Mouse (Mus musculus) embryonic facial prominence, embryonic 12.5 days (tissue): ENCODE measurements around the gene Traf7. TPM values are rescaled to one million over a fixed set of nuclear protein-coding genes. Genes with fewer than 3 reads are reported as not detected.
A peak's percentile ranks its signal among the peaks of the same experiment; 100 is the strongest.

Experiments used
- ATAC-seq: fragments of 200-750 bp; cut with Nextera tagmentation; 2 replicates; pipeline ENCODE4 v1.8.0; 2017; ENCODE audit not compliant: insufficient number of reproducible peaks, insufficient read depth, low FRiP score, low TSS enrichment
- H3K27ac ChIP-seq: fragments of 300-500 bp; sonication (generic); 2 replicates; pipeline ENCODE4 v1.5.1; 2016; ENCODE audit warnings: mild to moderate bottlenecking
- H3K27me3 ChIP-seq: fragments of 300-500 bp; sonication (generic); 2 replicates; pipeline ENCODE4 v1.6.1; 2016; ENCODE audit warnings: mild to moderate bottlenecking, moderate library complexity
- H3K36me3 ChIP-seq: fragments of 300-500 bp; sonication (generic); 2 replicates; pipeline ENCODE4 v1.6.1; 2016; ENCODE audit warnings: mild to moderate bottlenecking
- H3K4me1 ChIP-seq: fragments of 300-500 bp; sonication (generic); 2 replicates; pipeline ENCODE4 v1.6.1; 2016
- H3K4me2 ChIP-seq: fragments of 300-500 bp; sonication (generic); replicated peaks from 2 replicates; pipeline ENCODE4 v1.6.1; 2016; ENCODE audit warnings: mild to moderate bottlenecking, moderate library complexity
- H3K4me3 ChIP-seq: fragments of 300-500 bp; sonication (generic); 2 replicates; pipeline ENCODE4 v1.5.1; 2016; ENCODE audit warnings: mild to moderate bottlenecking
- H3K9ac ChIP-seq: fragments of 300-500 bp; sonication (generic); 2 replicates; pipeline ENCODE4 v1.6.1; 2016; ENCODE audit warnings: mild to moderate bottlenecking, moderate library complexity
- H3K9me3 ChIP-seq: fragments of 300-500 bp; sonication (generic); 2 replicates; pipeline ENCODE4 v1.6.1; 2016; ENCODE audit warnings: mild to moderate bottlenecking, moderate library complexity
- WGBS: fragments of 180-500 bp; shearing (Covaris S2); methylation state at CpG from one replicate; pipeline ENCODE4 v1.1.7; 2016; 5-methylcytosine and 5-hydroxymethylcytosine counted together
- polyA plus RNA-seq: library from polyadenylated mRNA; unstranded; fragments of >200 nt; fragmentation: Nextera tagmentation; extraction: Ambion mirVana; gene quantifications from 2 replicates; pipeline ENCODE4 v1.2.1, GENCODE M21; 2016

Traf7 gene
- polyA plus RNA-seq, 1 experiment from 2014 or later = 98.5 TPM

- ATAC-seq = no peak
- H3K9ac ChIP-seq = no peak within 1 kb of the TSS; the same call in 1 of the 2 replicates
- H3K27me3 ChIP-seq = no peaks in the 10 kb centered on the region
- peak within 1 kb of the TSS; percentile 99; the same call in 1 of the 2 replicates for H3K4me2 ChIP-seq
- 63% methylated on average over 6 of the region's 6 CpGs for WGBS
- no peak within 1 kb of the TSS for H3K4me3 ChIP-seq
- H3K9me3 ChIP-seq = no peaks in the 10 kb centered on the region
- H3K4me1 ChIP-seq = peaks cover 34% of the 10 kb centered on the region
- H3K27ac ChIP-seq = 0 out of 2 replicates have a peak within 1 kb of the TSS, but pooled peaks have one; percentile 20
- H3K36me3 ChIP-seq = peaks cover 48% of the 10 kb centered on the region
Observed at GRCm38 (mm10) chr17:24473612-24474275, 54.0 kb downstream of the Traf7 start, which contains the start of gene Bricd5. Gene Bricd5, plus strand, starts transcription at chr17:24473884.

GRCm38 (mm10) chr17:24472512-24472911, 55.2 kb downstream of the Traf7 start:
- Histone ChIP-seq H3K4me1 (peaks cover 26% of the 10 kb centered on the region), H3K36me3 (peaks cover 48% of the 10 kb centered on the region), H3K4me3 (no peak overlapping the region), H3K9me3 (no peaks in the 10 kb centered on the region), H3K4me2 (peak overlapping the region; percentile 99), H3K27me3 (no peaks in the 10 kb centered on the region), H3K27ac (no peak overlapping the region), H3K9ac (no peak overlapping the region)
- no peak for ATAC-seq
- WGBS = 87% methylated on average over 4 of the region's 4 CpGs

- H3K4me3 ChIP-seq = peak overlapping the region; percentile 85
- 1% methylated on average over 68 of the region's 68 CpGs for WGBS
- H3K4me2 ChIP-seq = peak overlapping the region; percentile 99
- 0 out of 2 replicates have a peak, but pooled peaks have one; percentile 5 for ATAC-seq
- peaks cover 24% of the 10 kb centered on the region for H3K4me1 ChIP-seq
- H3K9ac ChIP-seq = peak overlapping the region; percentile 88
- H3K27ac ChIP-seq = peak overlapping the region; percentile 77
- H3K9me3 ChIP-seq = no peaks in the 10 kb centered on the region
- H3K36me3 ChIP-seq = peaks cover 34% of the 10 kb centered on the region
- H3K27me3 ChIP-seq = no peaks in the 10 kb centered on the region
Observed at GRCm38 (mm10) chr17:24470701-24471527, 56.8 kb downstream of the Traf7 start.

- Histone ChIP-seq H3K36me3 (peaks cover 25% of the 10 kb centered on the region), H3K4me1 (peaks cover 24% of the 10 kb centered on the region), H3K27ac (peak within 1 kb of the TSS; percentile 77), H3K4me2 (peak within 1 kb of the TSS; percentile 99), H3K27me3 (no peaks in the 10 kb centered on the region), H3K9me3 (no peaks in the 10 kb centered on the region), H3K4me3 (peak within 1 kb of the TSS; percentile 85), H3K9ac (peak within 1 kb of the TSS; percentile 88)
- ATAC-seq = peak; percentile 97
- under 1% methylated on average over 58 of the region's 75 CpGs for WGBS
Observed at GRCm38 (mm10) chr17:24469910-24470602, 57.7 kb downstream of the Traf7 start, which contains the start of the genes E4f1 and Pgp. Gene E4f1, minus strand, starts transcription at chr17:24470313. Gene Pgp, plus strand, starts transcription at chr17:24470392.

GRCm38 (mm10) chr17:24469336-24469909, 58.3 kb downstream of the Traf7 start:
- Histone ChIP-seq H3K4me3 (peak overlapping the region; percentile 85), H3K36me3 (peaks cover 19% of the 10 kb centered on the region), H3K27ac (peak overlapping the region; percentile 77), H3K9me3 (no peaks in the 10 kb centered on the region), H3K4me1 (peaks cover 24% of the 10 kb centered on the region), H3K9ac (peak overlapping the region; percentile 45), H3K4me2 (peak overlapping the region; percentile 99), H3K27me3 (no peaks in the 10 kb centered on the region)
- 0 out of 2 replicates have a peak, but pooled peaks have one; percentile 0 for ATAC-seq
- 18% methylated on average over 7 of the region's 7 CpGs for WGBS

GRCm38 (mm10) chr17:24468636-24469246, 59.0 kb downstream of the Traf7 start:
- peaks cover 12% of the 10 kb centered on the region; the same call in 1 of the 2 replicates for H3K36me3 ChIP-seq
- WGBS = 88% methylated on average over 5 of the region's 5 CpGs
- no peak for ATAC-seq

GRCm38 (mm10) chr17:24463374-24464133, 64.2 kb downstream of the Traf7 start:
- Histone ChIP-seq H3K27me3 (no peaks in the 10 kb centered on the region), H3K9me3 (no peaks in the 10 kb centered on the region), H3K4me3 (no peak overlapping the region), H3K4me1 (no peaks in the 10 kb centered on the region), H3K36me3 (no peaks in the 10 kb centered on the region), H3K9ac (no peak overlapping the region), H3K27ac (no peak overlapping the region), H3K4me2 (no peak overlapping the region)
- 56% methylated on average over 6 of the region's 6 CpGs for WGBS
- ATAC-seq = no peak

More at GRCm38 (mm10) chr17:24468636-24469246, 59.0 kb downstream of the Traf7 start:
- Histone ChIP-seq H3K4me3 (no peak overlapping the region), H3K9ac (no peak overlapping the region), H3K4me1 (peaks cover 24% of the 10 kb centered on the region), H3K9me3 (no peaks in the 10 kb centered on the region), H3K4me2 (no peak overlapping the region), H3K27me3 (no peaks in the 10 kb centered on the region), H3K27ac (no peak overlapping the region)

GRCm38 (mm10) chr17:24462932-24463331, 64.8 kb downstream of the Traf7 start:
- H3K4me2 ChIP-seq = no peak overlapping the region
- 75% methylated on average over 1 of the region's 1 CpGs for WGBS
- no peaks in the 10 kb centered on the region for H3K9me3 ChIP-seq
- H3K4me3 ChIP-seq = no peak overlapping the region
- H3K27me3 ChIP-seq = no peaks in the 10 kb centered on the region
- no peak overlapping the region for H3K27ac ChIP-seq
- no peak for ATAC-seq
- H3K36me3 ChIP-seq = no peaks in the 10 kb centered on the region
- H3K4me1 ChIP-seq = no peaks in the 10 kb centered on the region
- H3K9ac ChIP-seq = no peak overlapping the region

- no peak overlapping the region for H3K4me2 ChIP-seq
- H3K9me3 ChIP-seq = no peaks in the 10 kb centered on the region
- WGBS = 60% methylated on average over 2 of the region's 2 CpGs
- no peaks in the 10 kb centered on the region for H3K27me3 ChIP-seq
- H3K27ac ChIP-seq = no peak overlapping the region
- H3K36me3 ChIP-seq = no peaks in the 10 kb centered on the region
- no peak overlapping the region for H3K4me3 ChIP-seq
- no peak overlapping the region for H3K9ac ChIP-seq
- no peaks in the 10 kb centered on the region for H3K4me1 ChIP-seq
- no peak for ATAC-seq
Observed at GRCm38 (mm10) chr17:24461580-24461979, 66.2 kb downstream of the Traf7 start.
